Mouse (Mus musculus) liver, postnatal 0 days (tissue): Measurements from ENCODE around the gene Gm13277.
"Not testable (repeated sequence)": the region's sequence is repeated elsewhere in the genome, so short reads cannot be mapped to it uniquely, and the experiment has no call there.

Experiments used
- CTCF ChIP-seq: sonication (generic); IDR thresholded peaks from 2 replicates; pipeline ENCODE4 v1.5.1; 2016; ENCODE audit warnings: antibody characterized with exemption, low read depth
- EP300 ChIP-seq: IDR thresholded peaks from 2 replicates; pipeline ENCODE4 v1.6.1; 2016; ENCODE audit warnings: antibody characterized with exemption, low read depth, mild to moderate bottlenecking

- TF ChIP-seq CTCF = peak; percentile 61
- not testable (repeated sequence) for TF ChIP-seq EP300
Observed at GRCm38 (mm10) chr4:88788402-88788801, at the start of gene Gm13277.
